Mouse (Mus musculus) hindbrain, embryonic 15.5 days (tissue): Measurements from ENCODE around the gene Fbn1. TPM values are rescaled to one million over a fixed set of nuclear protein-coding genes. Genes with fewer than 3 reads are reported as not detected.

Source experiments
- ATAC-seq: fragments of 200-750 bp; cut with Nextera tagmentation; 2 replicates; pipeline ENCODE4 v1.8.0; 2017; ENCODE audit warnings: low read depth, moderate number of reproducible peaks, moderate TSS enrichment; ENCODE audit not compliant: low FRiP score
- H3K27ac ChIP-seq: fragments of 300-500 bp; sonication (generic); replicated peaks from 2 replicates; pipeline ENCODE4 v1.5.1; 2015; ENCODE audit warnings: mild to moderate bottlenecking, inconsistent platforms
- H3K27me3 ChIP-seq: fragments of 300-500 bp; sonication (generic); 2 replicates; pipeline ENCODE4 v1.6.1; 2015; ENCODE audit warnings: control low read depth, inconsistent platforms
- H3K36me3 ChIP-seq: fragments of 300-500 bp; sonication (generic); 2 replicates; pipeline ENCODE4 v1.6.1; 2015; ENCODE audit warnings: control low read depth, inconsistent platforms
- H3K4me1 ChIP-seq: fragments of 300-500 bp; sonication (generic); replicated peaks from 2 replicates; pipeline ENCODE4 v1.6.1; 2015; ENCODE audit warnings: control low read depth, inconsistent platforms
- H3K4me2 ChIP-seq: fragments of 300-500 bp; sonication (generic); 2 replicates; pipeline ENCODE4 v1.6.1; 2015; ENCODE audit warnings: moderate library complexity, mild to moderate bottlenecking, inconsistent platforms
- H3K4me3 ChIP-seq: fragments of 300-500 bp; sonication (generic); 2 replicates; pipeline ENCODE4 v1.5.1; 2015; ENCODE audit warnings: mild to moderate bottlenecking, inconsistent platforms
- H3K9ac ChIP-seq: fragments of 300-500 bp; sonication (generic); 2 replicates; pipeline ENCODE4 v1.6.1; 2015; ENCODE audit warnings: inconsistent platforms
- H3K9me3 ChIP-seq: fragments of 300-500 bp; sonication (generic); 2 replicates; pipeline ENCODE4 v1.6.1; 2016; ENCODE audit warnings: control low read depth, inconsistent platforms
- WGBS: fragments of 180-500 bp; shearing (Covaris S2); methylation state at CpG from one replicate; pipeline ENCODE4 v1.1.7; 2015; 5-methylcytosine and 5-hydroxymethylcytosine counted together
- polyA plus RNA-seq: library from polyadenylated mRNA; unstranded; fragments of >200 nt; fragmentation: Nextera tagmentation; extraction: Ambion mirVana; gene quantifications from 2 replicates; pipeline ENCODE4 v1.2.1, GENCODE M21; 2015

The Fbn1 gene
- polyA plus RNA-seq, 1 experiment from 2014 or later: 2.8 TPM

DNA sequence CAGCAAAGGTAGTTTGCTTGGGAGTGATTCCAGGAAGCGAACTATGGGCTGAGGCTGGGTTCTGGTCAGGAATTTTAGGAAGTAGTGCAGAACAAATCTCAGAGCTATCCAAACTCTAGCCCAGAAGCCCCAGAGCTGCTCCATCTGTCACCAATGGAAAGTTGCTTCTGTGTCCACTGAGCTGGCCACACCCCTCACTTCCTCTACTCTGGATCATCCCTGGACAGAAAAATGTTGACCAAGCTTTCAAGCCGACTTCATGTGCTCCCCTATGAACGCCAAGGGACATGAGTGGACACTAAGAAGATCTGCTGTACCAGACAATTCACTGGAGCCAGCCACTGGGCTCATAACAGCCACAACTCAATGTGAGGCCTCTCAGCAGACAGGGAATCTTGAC lies 31.6 kb downstream of the Fbn1 start:
- Histone ChIP-seq H3K9ac (no peak overlapping the region), H3K4me2 (no peak overlapping the region), H3K4me3 (no peak overlapping the region), H3K36me3 (no peaks in the 10 kb centered on the region), H3K27ac (no peak overlapping the region), H3K9me3 (no peaks in the 10 kb centered on the region), H3K4me1 (no peaks in the 10 kb centered on the region), H3K27me3 (no peaks in the 10 kb centered on the region)
- no peak for ATAC-seq
- WGBS: 87% methylated on average over 3 of the region's 3 CpGs

DNA sequence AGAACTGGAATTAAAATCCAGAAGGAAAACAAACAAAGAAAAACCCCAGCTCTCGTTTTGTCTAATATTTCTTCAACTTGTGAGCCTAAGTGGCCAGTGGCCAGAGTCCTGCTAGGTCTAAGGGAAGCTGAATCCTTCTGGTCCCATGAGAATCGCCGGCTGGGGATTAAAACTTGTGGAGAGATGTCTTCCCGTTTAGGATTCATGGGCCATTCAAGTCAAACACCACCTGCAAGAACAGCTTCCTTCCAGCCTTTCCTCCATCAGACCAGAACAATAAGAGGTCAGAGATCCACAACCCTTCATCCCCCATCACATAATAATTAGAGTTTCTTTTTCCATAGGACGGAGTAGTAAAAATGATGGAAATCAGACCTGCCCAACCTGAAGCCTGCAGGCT lies 33.1 kb downstream of the Fbn1 start:
- Histone ChIP-seq H3K27ac (no peak overlapping the region), H3K4me1 (no peaks in the 10 kb centered on the region), H3K4me3 (no peak overlapping the region), H3K36me3 (no peaks in the 10 kb centered on the region), H3K27me3 (no peaks in the 10 kb centered on the region), H3K9ac (no peak overlapping the region), H3K4me2 (no peak overlapping the region), H3K9me3 (no peaks in the 10 kb centered on the region)
- 81% methylated on average over 5 of the region's 5 CpGs for WGBS
- no peak for ATAC-seq

DNA sequence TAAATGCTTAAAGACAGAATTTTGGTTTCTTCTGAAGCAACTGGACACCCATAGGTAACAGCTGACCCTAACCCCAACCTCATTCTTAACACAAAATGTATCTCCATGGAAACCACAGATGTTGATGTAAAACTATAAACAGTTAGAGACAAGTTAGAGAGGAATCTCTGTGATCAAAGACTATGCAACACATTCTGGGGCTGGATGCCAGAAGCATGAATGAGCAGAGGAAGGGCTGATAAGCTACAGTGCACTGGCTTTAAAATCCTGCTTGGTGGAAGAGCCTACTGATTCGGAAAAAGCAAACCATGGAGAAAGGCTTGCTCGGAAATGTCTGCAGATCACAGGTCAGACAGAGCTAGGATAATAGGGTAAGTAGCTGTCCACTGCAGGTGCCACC lies 34.6 kb downstream of the Fbn1 start:
- Histone ChIP-seq H3K27ac (no peak overlapping the region), H3K9me3 (no peaks in the 10 kb centered on the region), H3K36me3 (no peaks in the 10 kb centered on the region), H3K4me2 (no peak overlapping the region), H3K27me3 (no peaks in the 10 kb centered on the region), H3K4me3 (no peak overlapping the region), H3K4me1 (no peaks in the 10 kb centered on the region), H3K9ac (no peak overlapping the region)
- ATAC-seq: no peak
- WGBS: 85% methylated on average over 2 of the region's 2 CpGs

DNA sequence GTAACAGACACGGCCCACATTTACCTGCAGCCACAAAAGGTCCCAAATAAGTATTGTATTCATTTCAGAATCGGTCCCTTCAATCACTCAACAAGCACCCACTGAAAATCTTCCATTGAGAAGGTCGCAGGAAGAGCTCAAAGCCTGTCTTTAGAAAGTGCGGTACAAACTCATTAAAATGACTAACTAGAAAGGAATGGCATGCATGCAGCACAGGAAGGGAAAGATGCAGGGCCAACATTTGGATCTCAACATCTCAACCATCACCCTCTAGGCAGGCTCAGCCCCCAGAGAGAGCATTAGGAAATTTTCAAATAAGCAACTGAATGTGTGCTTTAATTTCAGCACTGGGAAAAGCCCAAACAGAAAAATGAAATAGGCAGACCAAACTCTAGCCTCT lies 36.1 kb downstream of the Fbn1 start:
- Histone ChIP-seq H3K9ac (no peak overlapping the region), H3K4me3 (no peak overlapping the region), H3K27ac (no peak overlapping the region), H3K4me1 (no peaks in the 10 kb centered on the region), H3K4me2 (no peak overlapping the region), H3K27me3 (no peaks in the 10 kb centered on the region), H3K9me3 (no peaks in the 10 kb centered on the region), H3K36me3 (peaks cover 6% of the 10 kb centered on the region; the same call in 1 of the 2 replicates)
- no peak for ATAC-seq
- 88% methylated on average over 4 of the region's 4 CpGs for WGBS

DNA sequence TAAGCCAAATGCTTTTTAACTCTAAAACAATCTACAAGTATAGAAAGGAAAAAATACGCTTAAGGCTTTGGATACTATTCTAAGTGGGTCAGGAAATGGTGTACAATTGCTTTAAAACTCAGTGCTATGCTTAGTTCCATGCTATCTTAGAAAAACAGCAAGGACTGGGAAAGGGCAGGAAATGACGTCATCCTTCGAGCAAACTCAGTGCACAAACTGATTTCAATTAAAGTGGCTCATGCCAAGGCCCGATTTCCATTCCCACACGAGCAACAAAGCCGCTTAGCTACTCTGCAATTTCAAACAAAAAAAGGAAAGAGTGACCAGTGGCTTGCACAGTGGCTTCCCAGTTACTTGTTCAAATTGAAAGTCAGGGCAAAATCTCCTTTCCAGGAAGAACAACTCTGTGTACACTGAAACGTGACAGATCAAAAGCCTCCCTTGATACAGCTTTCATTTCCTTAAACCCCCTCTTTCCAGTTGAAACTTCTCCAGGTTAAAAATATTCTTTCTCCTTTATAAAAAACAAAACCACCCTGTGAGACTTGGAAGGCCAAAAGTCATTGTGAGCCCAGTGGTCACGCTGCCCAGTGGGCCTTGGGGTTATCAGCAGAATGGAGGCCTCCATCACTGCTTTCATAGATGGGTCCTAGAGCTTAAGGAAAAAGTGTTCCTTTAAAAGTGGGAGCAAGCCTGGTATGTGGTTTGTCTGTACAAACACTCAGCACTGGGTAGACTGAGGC lies 37.1 kb downstream of the Fbn1 start:
- Histone ChIP-seq H3K4me1 (no peaks in the 10 kb centered on the region), H3K9me3 (no peaks in the 10 kb centered on the region), H3K36me3 (peaks cover 9% of the 10 kb centered on the region; the same call in 1 of the 2 replicates), H3K4me2 (no peak overlapping the region), H3K27me3 (no peaks in the 10 kb centered on the region), H3K4me3 (no peak overlapping the region), H3K9ac (no peak overlapping the region), H3K27ac (no peak overlapping the region)
- no peak for ATAC-seq
- WGBS: 76% methylated on average over 8 of the region's 8 CpGs

DNA sequence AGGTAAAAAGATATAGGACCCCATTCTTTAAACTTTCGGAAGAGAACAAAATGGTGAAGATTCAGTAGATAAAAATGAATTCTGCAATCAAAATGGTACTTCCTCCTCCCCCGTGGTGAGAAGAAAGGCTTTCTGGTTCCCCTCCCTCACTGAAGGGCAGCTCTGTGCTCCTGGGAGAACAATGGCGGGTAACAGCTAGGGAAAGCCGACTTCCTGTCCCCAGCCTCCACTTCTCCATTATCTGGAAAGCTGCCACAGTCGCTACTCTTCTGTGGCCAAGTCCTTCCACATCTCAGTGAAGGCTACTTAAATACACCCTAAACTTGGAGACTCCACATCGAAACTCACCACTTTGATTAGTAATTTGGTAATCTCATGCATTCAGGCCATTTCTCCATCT lies 43.8 kb downstream of the Fbn1 start:
- Histone ChIP-seq H3K36me3 (peaks cover 12% of the 10 kb centered on the region; the same call in 1 of the 2 replicates), H3K4me1 (no peaks in the 10 kb centered on the region), H3K9me3 (no peaks in the 10 kb centered on the region), H3K27ac (no peak overlapping the region), H3K9ac (no peak overlapping the region), H3K4me2 (no peak overlapping the region), H3K27me3 (no peaks in the 10 kb centered on the region), H3K4me3 (no peak overlapping the region)
- no peak for ATAC-seq
- WGBS: 90% methylated on average over 6 of the region's 6 CpGs

DNA sequence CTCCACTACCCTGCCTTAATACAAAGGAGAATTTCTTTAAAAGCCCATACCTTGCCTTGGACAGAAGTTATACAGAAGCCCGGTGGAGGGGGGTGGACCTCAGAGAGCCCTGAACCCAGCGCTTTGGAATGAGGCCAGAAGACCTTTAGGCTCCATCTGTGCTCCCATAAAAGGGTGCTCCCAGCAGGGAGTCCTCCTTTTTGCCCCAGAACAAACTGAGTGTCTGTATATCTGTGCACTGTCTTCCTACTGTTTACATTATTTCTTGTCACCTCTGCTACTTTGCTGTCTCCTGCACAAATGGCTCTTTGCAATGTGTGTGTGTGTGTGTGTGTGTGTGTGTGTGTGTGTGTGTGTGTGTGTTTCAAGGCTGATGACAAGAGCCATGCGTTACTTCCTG lies 48.7 kb downstream of the Fbn1 start:
- Histone ChIP-seq H3K36me3 (no peaks in the 10 kb centered on the region), H3K4me1 (no peaks in the 10 kb centered on the region), H3K9ac (no peak overlapping the region), H3K27ac (no peak overlapping the region), H3K4me2 (no peak overlapping the region), H3K27me3 (no peaks in the 10 kb centered on the region), H3K4me3 (no peak overlapping the region), H3K9me3 (no peaks in the 10 kb centered on the region)
- 87% methylated on average over 3 of the region's 3 CpGs for WGBS
- no peak for ATAC-seq

DNA sequence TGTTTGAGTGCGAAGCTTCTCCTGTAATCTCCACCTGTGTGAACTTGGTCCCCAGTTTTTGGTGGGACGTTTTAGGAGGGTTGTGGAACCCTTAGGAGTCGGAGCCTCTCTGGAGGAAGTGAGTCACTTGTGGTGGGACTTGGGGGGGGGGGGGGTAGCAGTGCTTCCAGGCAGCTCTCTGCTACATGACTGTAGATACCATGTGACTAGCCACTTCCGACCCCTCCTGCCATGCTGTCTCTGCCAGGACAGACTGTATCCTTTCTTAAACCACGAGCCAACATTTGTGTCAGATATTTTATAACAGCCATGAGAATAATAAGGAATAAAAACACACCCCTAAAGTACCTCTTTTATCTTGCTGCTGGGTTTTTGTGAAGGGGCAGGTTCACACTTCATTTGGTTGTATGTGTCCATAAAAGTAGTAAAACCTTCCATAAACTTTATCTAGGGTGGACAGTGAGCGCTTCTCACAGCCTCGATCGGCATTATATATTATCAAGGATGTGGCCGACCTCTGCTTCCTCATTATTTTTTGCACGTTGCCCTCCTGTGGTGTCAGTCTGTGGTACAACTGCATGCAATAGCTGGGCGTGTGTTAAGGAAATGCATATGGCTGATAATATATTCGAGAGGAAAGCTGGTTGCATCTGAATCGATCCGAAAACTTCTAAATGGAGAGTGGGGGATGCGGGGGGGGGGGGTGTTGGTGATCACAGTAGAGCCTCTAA lies 51.6 kb downstream of the Fbn1 start:
- Histone ChIP-seq H3K9me3 (no peaks in the 10 kb centered on the region), H3K27ac (no peak overlapping the region), H3K4me3 (no peak overlapping the region), H3K4me2 (no peak overlapping the region), H3K27me3 (no peaks in the 10 kb centered on the region), H3K9ac (no peak overlapping the region), H3K36me3 (no peaks in the 10 kb centered on the region), H3K4me1 (no peaks in the 10 kb centered on the region)
- 80% methylated on average over 15 of the region's 15 CpGs for WGBS
- no peak for ATAC-seq

DNA sequence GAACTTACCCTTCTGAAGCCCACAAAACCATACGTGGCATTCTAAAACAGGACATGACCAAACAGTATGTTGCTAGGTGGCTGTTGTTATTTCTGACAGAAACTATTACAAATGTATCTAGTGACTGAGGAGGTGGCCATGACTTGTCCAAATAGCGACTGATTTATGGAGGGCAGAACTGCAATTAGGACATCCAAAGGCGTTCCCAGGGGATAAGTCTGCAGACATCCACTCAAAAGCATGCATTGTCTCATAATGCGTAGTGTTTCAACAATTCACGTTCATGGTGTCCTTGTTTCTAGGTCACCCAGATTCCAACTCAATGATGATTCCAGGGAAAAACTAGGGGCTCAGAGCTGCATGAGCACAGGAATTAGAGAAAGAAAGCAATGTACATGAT lies 53.0 kb downstream of the Fbn1 start:
- Histone ChIP-seq H3K4me1 (no peaks in the 10 kb centered on the region), H3K9me3 (no peaks in the 10 kb centered on the region), H3K9ac (no peak overlapping the region), H3K4me2 (no peak overlapping the region), H3K27ac (no peak overlapping the region), H3K36me3 (no peaks in the 10 kb centered on the region), H3K27me3 (no peaks in the 10 kb centered on the region), H3K4me3 (no peak overlapping the region)
- ATAC-seq: no peak
- 82% methylated on average over 5 of the region's 5 CpGs for WGBS

DNA sequence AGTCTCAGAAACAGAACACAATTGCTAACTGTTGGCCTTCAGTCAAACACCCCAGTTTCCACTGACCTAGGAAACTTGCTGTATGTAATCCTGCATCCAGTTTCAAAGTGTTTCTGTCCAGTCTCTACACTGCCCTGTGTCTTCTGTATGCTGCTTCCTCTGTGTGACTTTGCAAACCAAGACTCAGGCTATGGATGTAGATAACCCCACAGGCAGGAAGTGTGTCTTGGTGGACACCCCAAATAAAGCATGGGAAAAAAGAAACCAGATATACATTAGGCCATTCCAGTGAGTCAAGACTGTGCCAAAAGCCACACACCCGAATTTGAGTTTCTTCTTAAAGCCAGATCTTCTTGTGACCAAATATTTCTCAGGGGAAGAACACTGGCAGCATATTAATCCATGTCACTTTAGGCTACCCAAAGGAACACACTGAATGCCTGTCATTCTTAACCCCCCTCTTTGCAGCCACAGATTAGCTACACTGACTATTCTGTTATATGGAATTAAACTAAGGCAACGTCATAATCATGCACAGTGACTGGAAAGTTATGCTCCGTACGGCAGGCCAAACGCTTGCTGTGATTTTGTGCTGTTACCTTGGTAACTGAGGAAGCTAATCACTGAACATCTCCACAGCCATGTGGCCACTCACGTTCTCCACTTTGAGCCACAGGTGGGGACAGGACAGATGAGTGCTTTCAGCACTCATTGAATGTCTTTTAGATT lies 55.3 kb downstream of the Fbn1 start:
- H3K9ac ChIP-seq: no peak overlapping the region
- no peak overlapping the region for H3K4me3 ChIP-seq
- no peak for ATAC-seq
- no peaks in the 10 kb centered on the region for H3K9me3 ChIP-seq
- H3K4me1 ChIP-seq: no peaks in the 10 kb centered on the region
- H3K36me3 ChIP-seq: no peaks in the 10 kb centered on the region
- no peak overlapping the region for H3K4me2 ChIP-seq
- WGBS: 31% methylated on average over 6 of the region's 6 CpGs
- H3K27ac ChIP-seq: no peak overlapping the region
- H3K27me3 ChIP-seq: no peaks in the 10 kb centered on the region

DNA sequence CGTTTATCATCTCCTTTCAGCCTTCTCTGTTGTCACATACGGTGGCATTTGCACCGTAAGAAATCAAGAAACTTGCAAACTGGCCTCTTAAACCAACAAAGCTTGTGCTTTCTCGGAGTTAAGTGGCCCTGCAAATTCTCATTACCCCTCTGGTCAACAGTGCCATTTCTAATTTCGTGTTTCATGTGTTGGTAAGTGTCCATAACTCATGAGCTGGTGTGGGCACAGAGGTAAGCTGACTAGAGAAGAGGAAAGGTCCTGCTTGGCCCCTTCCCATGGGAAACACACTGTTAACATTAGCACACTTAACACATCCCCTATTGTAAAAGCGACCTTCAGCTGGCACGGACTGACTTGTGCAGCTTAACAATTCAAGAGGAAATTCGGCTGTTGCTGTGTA lies 58.4 kb downstream of the Fbn1 start:
- no peak overlapping the region for H3K4me3 ChIP-seq
- H3K9me3 ChIP-seq: no peaks in the 10 kb centered on the region
- no peak overlapping the region for H3K27ac ChIP-seq
- WGBS: 80% methylated on average over 8 of the region's 8 CpGs
- no peaks in the 10 kb centered on the region for H3K36me3 ChIP-seq
- H3K27me3 ChIP-seq: no peaks in the 10 kb centered on the region
- H3K4me2 ChIP-seq: no peak overlapping the region
- H3K9ac ChIP-seq: no peak overlapping the region
- no peaks in the 10 kb centered on the region for H3K4me1 ChIP-seq
- ATAC-seq: no peak

DNA sequence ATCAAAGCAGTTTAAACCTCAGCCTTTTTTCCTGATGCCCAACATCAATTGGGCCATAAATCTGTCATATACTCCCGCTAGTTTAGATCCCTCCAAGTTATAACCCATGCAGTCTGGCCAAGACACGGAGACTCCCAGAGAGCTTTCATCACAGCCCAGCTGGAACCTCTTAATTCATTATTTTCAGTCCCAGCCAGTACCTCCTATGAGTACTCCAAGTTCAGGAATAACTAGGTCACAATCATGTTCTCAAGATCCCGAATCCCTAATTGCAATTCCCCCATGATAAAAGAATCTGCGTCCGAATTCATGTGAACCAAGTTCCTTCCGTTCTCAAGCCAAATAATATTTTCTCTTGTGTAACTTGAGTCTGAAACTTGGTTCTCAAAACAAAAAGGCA lies 58.9 kb downstream of the Fbn1 start:
- no peak for ATAC-seq
- Histone ChIP-seq H3K9ac (no peak overlapping the region), H3K4me1 (no peaks in the 10 kb centered on the region), H3K27ac (no peak overlapping the region), H3K27me3 (no peaks in the 10 kb centered on the region), H3K4me3 (no peak overlapping the region), H3K36me3 (no peaks in the 10 kb centered on the region), H3K4me2 (no peak overlapping the region), H3K9me3 (no peaks in the 10 kb centered on the region)
- 81% methylated on average over 6 of the region's 6 CpGs for WGBS
